Mouse (Mus musculus) hematopoietic stem cell, adult 5-6 weeks (primary cell): ENCODE measurements around the gene Alpi. TPM values are rescaled to one million over a fixed set of nuclear protein-coding genes. Genes with fewer than 3 reads are reported as not detected.

ENCODE experiments used
- ATAC-seq, 2 experiments: fragments of 125-278 bp in 1 of 2; replicated peaks in 1 of 2; 2 replicates each; pipeline ENCODE4 v1.8.0; 2016 to 2017; ENCODE audit warnings: inconsistent platforms in 2 of 2, mild to moderate bottlenecking in 2 of 2, moderate number of reproducible peaks in 2 of 2, low read depth in 1 of 2, moderate TSS enrichment in 1 of 2; ENCODE audit not compliant: low FRiP score in 2 of 2, poor library complexity in 2 of 2, severe bottlenecking in 2 of 2, insufficient read depth in 1 of 2, low TSS enrichment in 1 of 2
- total RNA-seq: library from RNA; stranded (forward); fragments of 172-1452, 232-1000 nt; gene quantifications from 2 replicates; pipeline ENCODE4 v1.2.3, GENCODE M21; 2017

Alpi gene
- total RNA-seq, result not detected in 2 replicates

DNA sequence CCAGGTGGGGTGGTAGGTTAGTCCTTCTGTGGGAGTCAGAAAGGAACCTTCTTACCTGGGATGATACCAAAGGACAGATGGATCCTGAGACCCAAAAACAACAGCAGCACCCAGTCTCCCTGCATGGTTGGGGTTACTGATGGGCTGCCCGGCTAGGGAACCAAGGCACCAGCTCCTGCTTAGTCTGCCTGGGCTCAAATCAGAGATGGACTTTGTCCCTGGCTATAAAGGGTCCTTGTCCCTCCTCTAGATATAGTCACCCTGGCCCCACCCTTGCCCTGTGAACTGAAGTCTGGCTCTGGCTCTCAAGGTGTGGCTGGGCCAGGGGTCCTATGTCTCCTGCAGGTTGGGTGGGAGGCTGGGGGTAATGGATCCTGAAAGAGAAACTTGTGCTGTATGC, at the start of gene Alpi:
Alpi (minus strand) TSS at position 196 of the 400 bp plus-strand sequence.
- no peak for ATAC-seq

DNA sequence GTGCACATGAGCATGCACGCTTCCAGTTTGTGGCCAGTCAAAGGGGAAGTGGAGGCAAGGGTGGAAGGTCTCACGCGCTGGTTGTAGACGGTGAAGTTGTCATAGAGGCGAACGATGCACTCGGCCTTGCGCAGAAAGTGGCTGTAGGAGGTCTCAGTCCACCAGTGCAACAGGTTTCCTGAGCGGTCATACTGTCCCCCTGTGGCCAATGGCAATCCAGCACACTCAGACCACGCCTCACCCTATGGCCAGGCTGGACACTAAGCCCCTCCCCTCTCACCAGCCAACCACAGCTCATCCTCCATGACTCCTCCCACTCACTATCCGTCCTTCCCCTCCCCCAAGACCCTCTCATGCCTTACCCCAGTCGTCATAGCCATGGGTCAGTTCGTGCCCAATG, 48.0 kb upstream of the Alpi start:
- 0 out of 4 replicates have a peak, but pooled peaks of 1 of the 2 experiments have one; percentile 47 for ATAC-seq

DNA sequence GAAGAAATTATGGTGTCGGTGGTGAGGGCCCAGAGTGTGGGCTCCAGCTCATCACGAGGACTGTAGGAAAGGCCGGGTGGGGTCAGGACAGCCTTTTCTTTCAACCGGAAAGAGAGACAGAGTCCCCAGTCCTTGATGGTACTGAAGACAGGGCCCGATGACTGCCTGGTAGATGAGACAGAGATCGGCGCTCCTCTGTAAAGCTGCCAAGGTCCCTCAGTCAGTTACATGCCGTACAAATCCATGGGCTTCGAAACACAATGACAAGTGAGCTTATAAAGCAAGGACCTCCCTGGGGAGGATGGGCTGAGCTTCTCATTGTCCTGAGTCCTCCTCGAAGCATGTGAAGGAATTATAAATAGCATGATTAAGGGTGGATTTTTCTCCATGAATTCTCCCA, 41.7 kb upstream of the Alpi start:
- no peak for ATAC-seq

DNA sequence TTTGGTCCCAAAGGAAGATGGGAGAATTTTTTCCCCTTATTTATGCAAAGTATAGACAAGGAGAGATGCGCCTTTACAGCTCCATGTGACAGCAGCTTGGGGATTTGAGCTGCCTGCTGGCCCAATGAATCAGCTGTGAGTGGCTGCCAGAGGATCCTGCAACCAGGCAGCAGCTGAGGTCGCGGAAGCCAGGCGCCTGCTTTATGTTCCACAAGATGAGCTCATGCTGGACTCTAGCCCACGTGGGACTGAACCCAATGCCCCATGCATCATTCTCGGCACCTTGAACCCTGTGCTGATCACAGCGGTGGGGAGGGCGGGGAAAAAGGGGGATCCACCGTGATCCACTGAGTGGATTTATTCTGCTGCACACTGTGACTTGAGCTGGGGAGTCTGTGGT, 41.0 kb upstream of the Alpi start:
- no peak for ATAC-seq

DNA sequence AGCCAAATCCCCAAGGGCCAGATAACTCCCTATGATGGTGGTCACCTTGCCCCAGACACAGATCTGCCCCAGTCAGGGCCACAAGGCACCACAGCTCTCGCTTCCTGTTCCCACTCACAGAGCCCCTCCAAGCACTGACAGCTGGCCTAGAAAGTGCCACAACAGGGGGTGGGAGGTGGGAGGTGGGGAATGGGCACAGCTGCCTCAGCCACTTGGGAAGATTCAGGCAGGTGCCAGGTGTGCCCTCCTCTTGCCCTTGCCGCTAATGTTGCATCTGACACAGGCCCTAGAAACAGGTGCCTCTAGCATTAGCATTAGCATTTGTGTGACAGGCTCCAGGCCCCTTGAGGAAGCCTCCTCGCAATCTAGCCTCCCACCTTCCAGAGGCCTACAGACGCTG, 40.1 kb upstream of the Alpi start:
- no peak for ATAC-seq

DNA sequence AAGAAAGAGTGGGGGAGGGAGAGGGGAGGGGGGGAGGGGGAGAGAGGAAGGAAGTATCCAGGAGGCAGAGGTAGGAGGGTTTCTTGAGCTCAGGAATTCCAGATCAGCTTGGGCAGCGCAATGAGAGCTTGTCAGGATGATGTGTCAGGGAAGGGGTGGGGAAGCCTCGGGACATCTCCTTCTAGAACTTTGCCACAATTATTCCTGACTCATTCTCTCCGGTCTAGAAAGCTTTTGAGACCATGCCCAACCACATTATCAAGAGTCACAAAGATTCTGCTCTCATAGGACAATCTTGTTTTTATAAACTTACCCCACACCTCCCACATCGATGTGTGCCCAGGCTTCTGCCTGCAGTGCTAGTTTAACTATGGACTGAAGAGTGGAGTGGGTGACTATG, 30.4 kb upstream of the Alpi start:
- no peak for ATAC-seq

DNA sequence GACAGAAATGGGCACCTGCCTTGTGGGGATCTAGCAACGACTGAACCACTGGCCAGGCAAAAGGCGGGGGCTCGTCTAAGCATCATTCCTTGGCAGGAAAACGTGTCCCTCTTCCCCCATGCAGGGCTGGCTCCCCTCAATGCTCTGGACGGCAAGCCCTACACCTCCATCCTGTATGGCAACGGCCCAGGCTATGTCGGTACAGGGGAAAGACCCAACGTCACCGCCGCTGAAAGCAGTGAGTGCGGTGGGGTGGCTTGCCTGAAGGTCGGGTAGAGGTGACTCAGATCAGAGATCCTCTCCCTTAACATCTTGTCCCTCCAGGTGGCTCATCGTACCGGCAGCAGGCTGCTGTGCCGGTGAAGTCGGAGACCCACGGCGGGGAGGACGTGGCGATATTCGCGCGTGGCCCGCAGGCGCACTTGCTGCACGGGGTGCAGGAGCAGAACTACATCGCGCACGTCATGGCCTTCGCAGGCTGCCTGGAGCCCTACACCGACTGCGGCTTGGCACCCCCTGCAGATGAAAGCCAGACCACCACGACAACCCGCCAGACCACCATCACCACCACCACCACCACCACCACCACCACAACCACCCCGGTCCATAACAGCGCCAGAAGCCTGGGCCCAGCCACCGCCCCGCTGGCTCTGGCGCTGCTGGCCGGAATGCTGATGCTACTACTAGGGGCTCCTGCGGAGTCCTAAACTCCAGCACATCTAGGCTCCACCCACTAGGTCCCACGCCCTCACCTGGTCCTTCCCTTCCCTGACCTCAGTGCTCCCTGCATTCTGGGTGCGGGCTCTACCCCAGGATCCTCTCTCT, 26.0 kb upstream of the Alpi start:
- ATAC-seq, result peak; percentile 27 to 43; a peak in 2 of 4 replicates

DNA sequence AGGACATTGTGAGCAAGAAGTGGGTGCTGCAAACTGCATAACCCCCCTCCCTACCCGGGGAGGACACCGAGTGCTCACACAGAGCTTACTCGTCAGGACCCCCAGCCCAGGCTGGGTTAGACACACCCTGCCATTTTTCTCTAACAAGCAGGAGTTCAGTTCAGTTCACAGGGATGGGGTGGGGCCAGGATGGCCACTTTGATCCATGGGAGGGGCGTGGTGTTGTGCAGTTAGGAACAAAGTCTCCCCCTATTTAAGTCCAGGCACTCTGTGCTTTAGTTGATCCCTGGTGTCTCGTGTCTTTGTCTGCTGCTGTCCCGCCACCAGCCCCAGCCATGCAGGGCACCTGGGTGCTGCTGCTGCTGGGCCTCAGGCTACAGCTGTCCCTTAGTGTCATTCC, 23.3 kb upstream of the Alpi start, which contains the start of gene Akp3:
Akp3 (plus strand) TSS at position 301 of the 400 bp plus-strand sequence.
- no peak for ATAC-seq

DNA sequence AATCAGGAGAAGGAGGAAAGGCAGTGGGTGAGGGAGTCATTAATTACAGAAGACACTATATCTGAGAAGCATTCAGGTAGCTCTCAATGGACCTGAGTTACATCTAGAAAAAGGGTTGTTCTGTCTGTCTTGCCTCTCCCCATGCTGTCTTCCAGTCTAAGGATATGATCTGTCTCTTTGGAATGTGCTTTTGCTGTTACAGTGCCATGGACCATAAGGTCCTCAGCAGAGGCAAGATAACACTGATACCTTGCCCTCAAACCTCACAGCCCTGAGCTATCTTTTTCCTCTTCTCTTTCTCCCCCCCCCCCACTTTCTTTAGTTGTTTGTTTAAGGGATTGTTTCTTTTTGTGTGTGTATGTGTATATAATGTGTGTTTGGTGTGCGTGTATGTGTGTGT, 13.4 kb upstream of the Alpi start:
- ATAC-seq, result no peak

DNA sequence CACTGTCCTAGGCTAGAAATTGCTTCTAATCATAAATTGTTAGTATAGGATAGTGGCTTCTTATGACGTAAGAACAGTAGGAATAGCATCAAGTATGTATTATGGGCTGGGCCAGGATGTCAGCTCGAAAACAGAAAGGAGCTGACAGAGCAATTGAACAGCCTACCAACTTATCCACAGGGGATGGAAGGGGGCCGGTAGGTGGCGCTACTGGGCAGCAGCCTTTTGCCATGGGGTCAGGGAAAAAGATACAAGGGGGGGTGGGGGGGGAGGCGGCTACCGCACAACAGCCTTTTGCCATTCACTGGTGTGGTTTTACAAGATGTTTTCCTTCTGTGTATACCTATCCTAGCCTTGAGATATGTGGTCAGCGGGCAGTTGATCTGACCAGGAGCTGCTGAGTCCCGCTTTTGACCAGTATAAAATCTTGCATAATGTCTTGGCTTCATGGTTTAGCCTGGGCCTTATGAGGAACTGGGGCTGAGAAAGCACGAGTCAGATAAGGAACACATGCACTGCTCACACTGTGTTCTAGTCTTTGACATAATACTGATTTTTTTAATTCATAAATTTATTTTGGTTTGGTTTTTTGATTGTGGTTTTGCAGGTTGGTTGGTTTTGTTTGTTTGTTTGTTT, 10.4 kb upstream of the Alpi start:
- ATAC-seq, result no peak

DNA sequence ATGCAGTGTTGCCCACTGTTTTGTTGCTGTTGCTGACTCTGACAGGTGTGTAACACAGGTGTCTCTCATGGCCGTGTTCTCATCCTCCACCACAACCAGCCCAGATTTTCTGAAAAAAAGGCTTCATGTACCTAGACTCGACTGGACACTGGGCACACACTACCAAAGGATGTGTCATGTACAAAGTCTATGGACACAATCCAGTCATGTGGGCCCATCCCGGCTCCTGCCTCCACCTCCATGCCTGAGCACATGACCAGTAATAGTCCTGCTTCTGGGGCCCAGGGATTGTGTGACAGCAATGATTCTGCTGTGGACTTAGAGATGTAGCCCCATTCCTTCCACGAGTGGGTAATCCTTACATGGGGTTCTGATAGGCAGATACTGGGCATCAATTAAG, 7.2 kb upstream of the Alpi start:
- ATAC-seq, result no peak

DNA sequence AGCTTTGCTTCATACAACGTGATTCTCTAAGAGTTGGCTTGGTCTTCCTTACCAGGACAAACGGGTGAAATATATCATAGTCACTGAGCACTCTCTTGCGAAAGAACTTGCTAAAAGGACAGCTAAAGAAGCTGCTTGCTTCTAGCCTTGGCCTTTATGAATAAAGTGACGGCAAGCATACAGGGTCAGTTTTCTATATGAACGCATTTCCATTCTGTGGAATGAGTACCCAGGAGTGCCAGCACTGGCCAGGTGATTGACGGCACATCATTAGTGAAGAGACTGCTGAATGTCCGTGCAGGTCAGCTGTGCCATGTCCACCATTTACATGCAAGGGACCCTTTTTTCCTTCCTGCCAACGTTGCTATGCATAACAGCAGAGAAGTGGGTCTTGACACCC, 5.1 kb upstream of the Alpi start:
- ATAC-seq, result no peak

DNA sequence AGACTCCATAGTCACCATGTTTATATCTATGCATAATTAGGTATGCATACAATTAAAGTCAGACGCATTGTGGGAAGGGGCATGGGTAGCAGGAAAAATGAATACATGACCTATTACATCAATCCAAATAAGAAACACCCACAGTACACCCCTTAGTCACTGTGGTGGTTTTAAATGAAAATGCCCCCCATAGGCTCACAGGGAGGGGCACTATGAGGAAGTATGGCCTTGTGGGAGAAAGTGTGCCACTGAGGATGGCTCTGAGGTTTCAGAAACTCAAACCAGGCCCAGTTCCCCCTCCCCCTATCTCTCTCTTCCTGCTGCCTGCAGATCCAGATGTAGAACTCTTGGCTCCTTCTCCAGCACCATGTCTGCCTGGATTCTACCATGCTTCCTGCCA, 2.5 kb upstream of the Alpi start:
- ATAC-seq, result no peak

DNA sequence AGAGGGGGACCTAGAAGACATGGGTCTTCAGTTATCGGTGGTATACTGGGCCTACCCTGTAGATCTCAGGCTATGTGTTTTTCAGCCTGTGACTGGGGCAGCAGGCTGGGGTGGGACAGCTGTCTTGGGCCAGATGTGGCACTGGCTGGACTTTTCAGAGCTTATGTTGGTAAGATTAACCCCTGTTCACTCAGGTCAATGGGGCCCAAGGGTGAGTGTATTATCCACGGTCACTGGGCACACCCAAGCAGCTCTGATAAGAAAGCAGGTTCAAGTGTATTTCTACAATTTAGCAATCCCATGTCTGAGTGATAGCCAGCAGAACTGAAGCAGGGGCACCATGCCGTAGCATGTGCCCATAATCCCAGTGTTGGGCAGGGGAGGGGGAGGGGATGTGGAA, 708 bp upstream of the Alpi start:
- no peak for ATAC-seq

DNA sequence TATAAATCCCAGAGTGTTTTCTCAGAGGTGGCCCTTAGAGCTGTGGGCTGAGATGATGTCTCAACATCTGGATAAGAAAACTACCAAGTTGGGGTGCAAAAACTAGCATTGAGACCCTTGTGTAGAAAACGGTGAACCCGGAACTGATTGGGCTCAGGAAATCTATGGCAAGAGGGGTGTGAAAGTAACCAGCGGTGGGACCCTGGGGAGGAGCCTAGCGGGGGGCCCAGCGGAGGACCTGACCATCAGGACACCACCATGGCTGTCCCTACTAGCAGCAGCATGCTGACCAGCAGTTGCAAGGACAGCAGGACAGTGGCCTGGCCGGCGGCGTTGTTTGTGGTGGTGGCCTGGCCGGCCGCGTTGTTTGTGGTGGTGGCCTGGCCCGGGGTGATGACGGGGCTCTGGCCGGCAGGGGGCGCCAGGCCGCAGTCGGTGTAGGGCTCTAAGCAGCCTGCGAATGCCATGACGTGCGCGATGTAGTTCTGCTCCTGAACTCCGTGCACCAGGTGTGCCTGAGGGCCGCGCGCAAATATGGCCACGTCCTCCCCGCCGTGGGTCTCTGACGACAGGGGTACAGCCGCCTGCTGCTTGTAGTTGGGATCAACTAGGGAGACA, 2.9 kb downstream of the Alpi start:
- ATAC-seq, result peak; percentile 71 to 73

DNA sequence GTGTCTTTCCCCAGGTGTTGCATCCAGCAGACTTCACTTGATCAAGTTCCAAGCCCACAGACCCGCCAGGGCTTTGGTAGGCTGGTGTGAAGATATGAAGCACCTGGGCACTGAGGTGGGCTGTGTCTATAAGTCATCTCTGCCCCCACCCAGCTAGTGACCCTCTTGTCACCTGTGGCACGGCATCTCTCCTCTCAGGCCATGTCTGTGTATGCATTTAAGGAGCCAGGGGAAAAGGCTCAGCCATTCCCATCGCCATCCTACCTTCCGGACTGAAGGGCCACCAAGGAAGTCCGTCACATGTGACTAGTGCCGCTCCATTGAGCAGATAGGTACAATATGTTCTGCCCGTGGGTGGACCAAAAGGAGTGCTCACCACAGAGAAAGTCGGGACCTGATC, 5.8 kb downstream of the Alpi start:
- no peak for ATAC-seq

DNA sequence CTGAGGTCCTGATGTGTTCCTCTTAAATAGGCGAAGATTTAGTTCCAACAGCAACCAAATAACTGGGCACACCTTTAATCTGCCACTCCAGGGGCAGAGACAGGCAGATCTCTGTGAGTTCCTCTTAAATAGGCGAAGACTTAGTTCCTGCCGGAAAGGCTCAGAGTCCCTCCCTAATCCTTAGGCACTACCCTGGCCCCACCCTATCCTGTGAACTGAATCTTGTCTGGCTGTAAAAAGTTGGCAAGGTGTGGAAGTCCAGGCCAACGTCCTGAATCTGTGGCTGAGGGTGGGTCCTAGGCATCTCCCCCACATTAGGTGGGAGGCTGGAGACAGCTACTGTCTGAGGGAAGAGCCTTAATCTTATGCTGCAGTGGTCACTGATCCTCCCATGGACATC, 11.6 kb downstream of the Alpi start, which contains the start of gene Alppl2:
Alppl2 (minus strand) TSS at position 101 of the 400 bp plus-strand sequence.
- ATAC-seq, result no peak

DNA sequence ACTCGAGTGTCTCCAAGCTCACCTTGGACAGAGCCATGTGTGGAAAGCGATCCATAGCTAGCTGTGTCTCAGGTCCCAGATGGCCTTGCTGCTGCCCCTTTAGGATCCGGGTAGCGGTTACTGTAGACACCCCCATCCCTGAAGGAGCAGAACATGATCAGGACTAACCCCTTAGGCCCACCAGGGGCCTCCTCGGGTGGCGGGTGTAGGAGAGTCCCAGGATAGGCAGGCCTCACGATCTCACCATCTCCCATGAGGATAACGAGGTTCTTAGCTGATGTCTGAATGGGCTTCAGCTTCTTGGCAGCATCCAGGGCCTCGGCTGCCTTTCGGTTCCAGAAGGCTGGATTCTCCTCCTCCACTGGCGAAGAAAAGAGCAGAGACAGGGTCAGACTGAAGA, 12.2 kb downstream of the Alpi start:
- no peak for ATAC-seq
